Mouse (Mus musculus): ENCODE measurements around the gene Flii. TPM values are rescaled to one million over a fixed set of nuclear protein-coding genes. Genes with fewer than 3 reads are reported as not detected.

The Flii gene
- polyA plus RNA-seq, 1 experiment from 2014 or later, result 76.2 TPM

- peaks cover 47% of the 10 kb centered on the region for H3K36me3 ChIP-seq
- H3K9ac ChIP-seq, result no peak overlapping the region
- no peaks in the 10 kb centered on the region for H3K9me3 ChIP-seq
- no peak overlapping the region for H3K27ac ChIP-seq
- H3K4me3 ChIP-seq, result no peak overlapping the region
- no peak overlapping the region for H3K4me2 ChIP-seq (replicated peaks)
- ATAC-seq (ENCODE audit: insufficient number of reproducible peaks, insufficient read depth, low FRiP score, low TSS enrichment), result no peak
- no peaks in the 10 kb centered on the region for H3K27me3 ChIP-seq
- H3K4me1 ChIP-seq, result no peaks in the 10 kb centered on the region
These were observed 10.4 kb upstream of the Flii start for GRCm38 (mm10) chr11:60737450-60737849.

DNA sequence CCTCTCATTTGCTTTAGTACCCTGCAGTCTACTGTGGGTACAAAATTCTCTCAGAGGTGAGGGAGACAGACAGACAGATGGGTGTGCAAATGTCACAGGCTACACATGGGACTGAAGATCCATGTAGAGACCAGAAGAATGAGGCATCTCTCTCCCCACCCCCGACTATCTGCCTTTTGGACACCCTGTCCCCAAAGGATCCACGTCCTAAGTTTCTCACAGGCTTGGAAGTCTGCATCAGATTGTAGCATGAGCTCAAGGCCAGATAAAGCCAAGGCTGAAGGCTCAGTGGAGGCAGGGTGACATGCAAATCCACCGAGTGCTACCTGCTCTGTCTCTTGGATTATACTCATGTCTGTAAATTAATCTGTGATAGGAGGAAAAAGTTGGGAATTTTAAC, 9.4 kb upstream of the Flii start:
- Histone ChIP-seq H3K36me3 (peaks cover 44% of the 10 kb centered on the region), H3K27ac (no peak overlapping the region), H3K4me2 (replicated peaks) (no peak overlapping the region), H3K4me3 (no peak overlapping the region), H3K9me3 (no peaks in the 10 kb centered on the region), H3K9ac (no peak overlapping the region), H3K27me3 (no peaks in the 10 kb centered on the region), H3K4me1 (no peaks in the 10 kb centered on the region)
- ATAC-seq (ENCODE audit: insufficient number of reproducible peaks, insufficient read depth, low FRiP score, low TSS enrichment), result no peak
- 78% methylated on average over 3 of the region's 3 CpGs for WGBS

DNA sequence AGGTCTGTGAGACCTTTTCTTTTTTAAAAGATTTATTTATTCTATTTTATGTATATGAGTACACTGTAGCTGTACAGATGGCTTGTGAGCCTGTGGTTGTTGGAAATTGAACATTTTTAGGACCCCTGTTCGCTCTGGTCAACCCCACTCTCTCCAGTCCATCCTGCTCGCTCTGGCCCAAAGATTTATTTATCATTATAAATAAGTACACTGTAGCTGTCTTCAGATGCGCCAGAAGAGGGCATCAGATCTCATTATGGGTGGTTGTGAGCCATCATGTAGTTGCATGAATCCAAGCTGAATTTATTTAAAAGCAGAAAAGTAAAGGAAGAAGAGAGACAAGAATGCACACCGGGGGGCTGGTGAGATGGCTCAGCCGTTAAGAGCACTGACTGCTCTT, 8.1 kb upstream of the Flii start:
- no peak for ATAC-seq (ENCODE audit: insufficient number of reproducible peaks, insufficient read depth, low FRiP score, low TSS enrichment)
- Histone ChIP-seq H3K27me3 (no peaks in the 10 kb centered on the region), H3K9ac (no peak overlapping the region), H3K4me3 (no peak overlapping the region), H3K9me3 (no peaks in the 10 kb centered on the region), H3K4me2 (replicated peaks) (no peak overlapping the region), H3K36me3 (peaks cover 43% of the 10 kb centered on the region), H3K4me1 (no peaks in the 10 kb centered on the region), H3K27ac (no peak overlapping the region)
- 84% methylated on average over 5 of the region's 5 CpGs for WGBS

- peaks cover under 1% of the 10 kb centered on the region; the same call in 1 of the 2 replicates for H3K4me1 ChIP-seq
- WGBS, result 77% methylated on average over 2 of the region's 2 CpGs
- no peaks in the 10 kb centered on the region for H3K27me3 ChIP-seq
- ATAC-seq (ENCODE audit: insufficient number of reproducible peaks, insufficient read depth, low FRiP score, low TSS enrichment), result no peak
- H3K27ac ChIP-seq, result no peak overlapping the region
- H3K9me3 ChIP-seq, result no peaks in the 10 kb centered on the region
- H3K36me3 ChIP-seq, result peaks cover 33% of the 10 kb centered on the region
- H3K4me3 ChIP-seq, result no peak overlapping the region
- H3K9ac ChIP-seq, result no peak overlapping the region
- H3K4me2 ChIP-seq (replicated peaks), result no peak overlapping the region
These were observed 7.1 kb upstream of the Flii start for GRCm38 (mm10) chr11:60734206-60734605.

GRCm38 (mm10) chr11:60731251-60731650, 4.2 kb upstream of the Flii start:
- Histone ChIP-seq H3K4me1 (peaks cover 16% of the 10 kb centered on the region), H3K27me3 (no peaks in the 10 kb centered on the region), H3K9ac (no peak overlapping the region), H3K36me3 (peaks cover 24% of the 10 kb centered on the region), H3K27ac (no peak overlapping the region), H3K4me3 (no peak overlapping the region), H3K4me2 (replicated peaks) (no peak overlapping the region), H3K9me3 (no peaks in the 10 kb centered on the region)
- no peak for ATAC-seq (ENCODE audit: insufficient number of reproducible peaks, insufficient read depth, low FRiP score, low TSS enrichment)
- WGBS, result 87% methylated on average over 14 of the region's 14 CpGs

GRCm38 (mm10) chr11:60730169-60730568, 3.1 kb upstream of the Flii start:
- no peak overlapping the region for H3K27ac ChIP-seq

DNA sequence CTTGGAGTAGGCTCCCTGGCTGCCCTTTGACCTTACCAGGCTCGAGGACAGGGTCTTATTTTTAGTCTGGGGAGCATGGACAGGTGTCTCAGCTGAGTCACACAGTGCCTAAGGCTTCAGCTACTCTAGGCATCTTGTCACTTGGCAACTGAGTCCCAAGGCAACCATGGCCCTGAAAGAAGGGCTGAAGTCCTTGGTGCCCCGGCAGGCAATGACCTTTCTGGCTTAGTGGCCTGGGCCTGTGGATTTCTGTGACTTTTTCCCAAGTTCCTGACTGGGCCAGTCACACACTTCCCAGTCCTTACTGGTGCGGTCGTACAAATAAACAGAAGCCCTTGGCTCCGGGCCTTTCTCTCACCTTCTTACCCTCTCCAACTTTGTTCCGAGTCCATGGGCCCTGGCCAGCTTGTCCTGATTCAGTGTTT, 2.2 kb upstream of the Flii start:
- H3K4me3 ChIP-seq, result peak overlapping the region; percentile 86
- peaks cover 31% of the 10 kb centered on the region for H3K36me3 ChIP-seq
- 71% methylated on average over 6 of the region's 6 CpGs for WGBS
- ATAC-seq (ENCODE audit: insufficient number of reproducible peaks, insufficient read depth, low FRiP score, low TSS enrichment), result no peak
- H3K27me3 ChIP-seq, result no peaks in the 10 kb centered on the region
- 0 out of 2 replicates have a peak overlapping the region, but pooled peaks have one; percentile 11 for H3K9ac ChIP-seq
- H3K27ac ChIP-seq, result no peak overlapping the region
- peaks cover 21% of the 10 kb centered on the region for H3K4me1 ChIP-seq
- peak overlapping the region; percentile 74 for H3K4me2 ChIP-seq (replicated peaks)
- no peaks in the 10 kb centered on the region for H3K9me3 ChIP-seq

More at GRCm38 (mm10) chr11:60730169-60730568, 3.1 kb upstream of the Flii start:
- no peak for ATAC-seq (ENCODE audit: insufficient number of reproducible peaks, insufficient read depth, low FRiP score, low TSS enrichment)
- peaks cover 21% of the 10 kb centered on the region for H3K4me1 ChIP-seq
- H3K36me3 ChIP-seq, result peaks cover 24% of the 10 kb centered on the region
- no peak overlapping the region for H3K4me2 ChIP-seq (replicated peaks)
- H3K27me3 ChIP-seq, result no peaks in the 10 kb centered on the region
- no peak overlapping the region for H3K9ac ChIP-seq
- 90% methylated on average over 9 of the region's 9 CpGs for WGBS
- no peak overlapping the region for H3K4me3 ChIP-seq
- H3K9me3 ChIP-seq, result no peaks in the 10 kb centered on the region

DNA sequence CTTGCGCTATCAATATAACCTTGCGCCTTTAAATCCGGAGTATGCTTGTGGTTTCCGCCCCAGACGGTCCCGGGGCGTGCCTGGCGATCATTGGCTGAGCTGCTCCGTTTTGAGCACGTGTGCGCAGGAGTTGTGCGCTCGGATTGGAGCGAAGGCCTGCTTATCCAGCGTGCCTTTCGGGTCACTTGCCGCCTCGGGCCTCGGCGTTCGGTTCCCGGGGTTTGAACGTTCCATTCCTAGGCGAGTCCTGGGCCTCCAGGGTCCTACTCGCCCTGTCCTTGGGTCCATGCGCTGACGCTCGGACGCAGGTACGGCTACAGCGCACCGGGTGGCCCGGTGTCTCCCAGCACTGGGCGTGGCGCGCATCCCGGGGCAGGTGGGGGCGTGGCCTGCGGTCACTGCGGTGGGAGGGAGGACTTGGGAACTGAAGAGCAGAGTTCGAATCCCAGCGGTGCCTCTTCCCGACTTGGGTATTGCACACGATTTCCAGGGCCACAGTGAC, 1.2 kb upstream of the Flii start, which contains the start of gene Mief2:
Gene Mief2, plus strand, starts transcription at position 139 of the 502 bp plus-strand sequence.
- Histone ChIP-seq H3K4me1 (peaks cover 21% of the 10 kb centered on the region), H3K4me2 (replicated peaks) (peak within 1 kb of the TSS; percentile 74), H3K27me3 (no peaks in the 10 kb centered on the region), H3K4me3 (peak within 1 kb of the TSS; percentile 86), H3K9me3 (no peaks in the 10 kb centered on the region), H3K36me3 (peaks cover 38% of the 10 kb centered on the region), H3K9ac (peak within 1 kb of the TSS; percentile 89), H3K27ac (peak within 1 kb of the TSS; percentile 87)
- 0% methylated on average over 44 of the region's 44 CpGs for WGBS
- ATAC-seq (ENCODE audit: insufficient number of reproducible peaks, insufficient read depth, low FRiP score, low TSS enrichment), result peak; percentile 91

- Histone ChIP-seq H3K9ac (peak overlapping the region; percentile 89), H3K27ac (peak overlapping the region; percentile 87), H3K27me3 (no peaks in the 10 kb centered on the region), H3K4me3 (peak overlapping the region; percentile 86), H3K36me3 (peaks cover 40% of the 10 kb centered on the region), H3K9me3 (no peaks in the 10 kb centered on the region), H3K4me1 (peaks cover 21% of the 10 kb centered on the region), H3K4me2 (replicated peaks) (peak overlapping the region; percentile 74)
- ATAC-seq (ENCODE audit: insufficient number of reproducible peaks, insufficient read depth, low FRiP score, low TSS enrichment), result 0 out of 2 replicates have a peak, but pooled peaks have one; percentile 8
- WGBS, result 6% methylated on average over 12 of the region's 12 CpGs
These were observed 503 bp upstream of the Flii start for GRCm38 (mm10) chr11:60727392-60728140.

DNA sequence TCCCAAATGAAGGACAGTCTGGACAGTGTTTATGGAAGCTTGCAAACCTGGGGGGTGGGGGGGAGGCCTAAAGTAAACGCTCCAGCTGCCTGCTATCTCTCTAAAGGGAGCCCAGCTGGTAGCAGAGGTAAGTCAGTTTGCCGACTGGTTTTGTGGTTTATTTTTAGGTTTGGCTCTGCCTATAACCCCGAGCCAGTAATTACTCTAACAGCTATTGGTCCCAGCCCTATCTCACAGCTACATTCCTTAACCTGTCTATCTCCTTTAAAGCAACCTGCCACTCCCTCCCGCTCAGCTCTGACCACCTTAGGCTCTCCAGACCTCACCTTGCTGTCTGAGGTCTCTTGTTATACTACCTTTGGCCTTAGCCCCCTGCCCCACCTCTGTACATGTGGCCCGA, 7.8 kb downstream of the Flii start:
- H3K4me1 ChIP-seq, result no peaks in the 10 kb centered on the region
- ATAC-seq (ENCODE audit: insufficient number of reproducible peaks, insufficient read depth, low FRiP score, low TSS enrichment), result no peak
- peaks cover 96% of the 10 kb centered on the region for H3K36me3 ChIP-seq
- H3K4me2 ChIP-seq (replicated peaks), result no peak overlapping the region
- H3K9ac ChIP-seq, result no peak overlapping the region
- 87% methylated on average over 5 of the region's 5 CpGs for WGBS
- no peak overlapping the region for H3K27ac ChIP-seq
- no peaks in the 10 kb centered on the region for H3K9me3 ChIP-seq
- no peak overlapping the region for H3K4me3 ChIP-seq
- H3K27me3 ChIP-seq, result no peaks in the 10 kb centered on the region

DNA sequence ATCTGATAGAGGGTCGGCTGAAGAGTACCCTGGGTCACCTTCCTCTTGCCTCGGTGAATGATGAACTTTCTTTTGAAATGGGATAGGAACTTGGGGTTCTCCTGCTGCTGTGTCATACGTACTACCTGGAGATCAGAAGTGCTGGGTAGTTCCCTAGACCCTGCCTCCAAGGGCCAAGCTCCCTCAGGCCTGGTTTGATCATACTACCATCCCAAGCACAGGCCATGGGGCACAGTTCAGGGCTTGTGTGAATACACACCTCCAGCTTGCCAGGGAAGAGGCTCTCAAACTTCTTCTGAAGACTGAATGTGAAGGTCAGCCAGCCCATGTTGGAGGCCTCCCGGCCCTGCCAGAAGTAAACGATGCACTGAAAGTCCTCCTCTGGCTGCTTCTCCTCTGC, 11.2 kb downstream of the Flii start:
- Histone ChIP-seq H3K4me3 (no peak overlapping the region), H3K27me3 (no peaks in the 10 kb centered on the region), H3K9me3 (no peaks in the 10 kb centered on the region), H3K4me1 (no peaks in the 10 kb centered on the region), H3K9ac (no peak overlapping the region), H3K36me3 (peaks cover 97% of the 10 kb centered on the region), H3K4me2 (replicated peaks) (no peak overlapping the region), H3K27ac (no peak overlapping the region)
- 90% methylated on average over 5 of the region's 5 CpGs for WGBS
- ATAC-seq (ENCODE audit: insufficient number of reproducible peaks, insufficient read depth, low FRiP score, low TSS enrichment), result no peak

DNA sequence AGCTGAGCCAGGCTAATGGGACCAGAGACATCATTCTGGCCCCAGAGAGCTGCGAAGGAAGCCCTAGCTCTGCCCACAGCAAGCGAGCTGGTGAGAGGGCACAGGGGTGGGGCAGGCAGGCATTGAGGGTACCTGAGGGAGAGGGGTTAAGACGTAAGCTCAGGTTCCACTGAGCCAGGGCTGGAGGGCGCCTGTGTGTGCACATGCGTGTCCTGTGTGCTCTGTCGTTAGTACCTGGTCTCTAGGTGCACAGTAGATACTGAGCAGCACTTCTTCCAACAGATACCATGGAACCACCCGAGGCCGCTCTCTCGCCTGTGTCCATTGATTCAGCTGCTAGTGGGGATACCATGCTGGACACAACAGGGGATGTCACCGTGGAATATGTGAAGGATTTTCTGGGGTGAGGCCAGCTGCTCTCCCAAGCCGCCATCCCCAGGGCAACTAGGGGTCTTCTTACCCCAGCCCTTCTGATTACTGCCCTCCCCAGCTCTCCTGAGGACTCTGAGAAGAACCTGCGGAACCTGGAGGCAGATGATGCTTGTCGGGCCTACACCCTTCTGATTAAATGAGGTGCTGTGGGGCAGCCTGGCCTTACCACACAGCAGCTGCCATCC, 14.3 kb downstream of the Flii start:
- H3K9me3 ChIP-seq, result no peaks in the 10 kb centered on the region
- WGBS, result 93% methylated on average over 13 of the region's 13 CpGs

More for the DNA sequence above, 14.3 kb downstream of the Flii start:
- no peaks in the 10 kb centered on the region for H3K27me3 ChIP-seq
- no peak overlapping the region for H3K4me3 ChIP-seq
- no peak overlapping the region for H3K27ac ChIP-seq
- no peaks in the 10 kb centered on the region for H3K4me1 ChIP-seq
- H3K36me3 ChIP-seq, result peaks cover 99% of the 10 kb centered on the region
- H3K4me2 ChIP-seq (replicated peaks), result no peak overlapping the region
- H3K9ac ChIP-seq, result no peak overlapping the region
- no peak for ATAC-seq (ENCODE audit: insufficient number of reproducible peaks, insufficient read depth, low FRiP score, low TSS enrichment)
